Mouse (Mus musculus): ENCODE data around the gene 2310057M21Rik.

The 2310057M21Rik gene

DNA sequence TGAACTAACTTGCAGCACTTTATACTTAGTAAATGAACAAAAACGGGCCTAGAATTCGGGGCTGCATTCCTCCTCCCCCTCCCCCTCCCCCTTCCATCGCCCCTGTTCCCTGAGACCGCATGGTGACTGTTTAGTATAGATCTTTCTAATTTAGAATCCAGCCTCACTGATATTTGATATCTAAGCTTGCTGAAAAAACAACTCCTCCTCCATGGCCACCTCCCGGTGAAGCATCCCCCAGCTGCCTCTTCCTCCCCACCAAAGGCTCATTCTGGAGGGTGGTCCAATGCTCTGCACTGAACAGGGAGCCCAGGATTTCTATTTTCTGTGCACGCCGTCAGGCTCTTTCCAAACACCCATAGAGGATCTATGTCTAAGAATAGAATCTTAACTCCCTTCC, 44.2 kb downstream of the 2310057M21Rik start:
- no peak for DNase-seq

- DNase-seq: no peak
These were observed 45.0 kb downstream of the 2310057M21Rik start for GRCm38 (mm10) chr7:131317587-131317986.

DNA sequence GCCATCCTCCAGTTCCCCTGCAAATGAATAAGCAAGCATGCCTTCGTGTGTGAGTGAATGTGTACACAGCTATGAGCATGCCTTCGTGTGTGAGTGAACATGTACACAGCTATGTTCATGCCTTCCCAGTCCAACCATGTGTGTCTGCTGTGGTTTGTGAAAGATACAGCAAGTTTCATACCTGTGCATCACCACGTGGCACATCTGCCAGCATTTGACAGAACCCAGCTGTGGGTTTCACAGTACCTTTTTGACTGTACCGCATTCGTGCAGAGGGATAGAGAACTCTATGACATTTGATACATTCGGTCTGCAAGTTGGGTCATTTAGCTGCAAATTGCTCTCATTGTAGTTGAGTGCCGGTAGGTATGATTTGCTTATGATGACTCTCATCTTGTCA, 48.1 kb downstream of the 2310057M21Rik start:
- no peak for DNase-seq

- no peak for DNase-seq
These were observed 55.8 kb downstream of the 2310057M21Rik start for GRCm38 (mm10) chr7:131306733-131307132.

GRCm38 (mm10) chr7:131303340-131303739, 59.2 kb downstream of the 2310057M21Rik start:
- DNase-seq: no peak

DNA sequence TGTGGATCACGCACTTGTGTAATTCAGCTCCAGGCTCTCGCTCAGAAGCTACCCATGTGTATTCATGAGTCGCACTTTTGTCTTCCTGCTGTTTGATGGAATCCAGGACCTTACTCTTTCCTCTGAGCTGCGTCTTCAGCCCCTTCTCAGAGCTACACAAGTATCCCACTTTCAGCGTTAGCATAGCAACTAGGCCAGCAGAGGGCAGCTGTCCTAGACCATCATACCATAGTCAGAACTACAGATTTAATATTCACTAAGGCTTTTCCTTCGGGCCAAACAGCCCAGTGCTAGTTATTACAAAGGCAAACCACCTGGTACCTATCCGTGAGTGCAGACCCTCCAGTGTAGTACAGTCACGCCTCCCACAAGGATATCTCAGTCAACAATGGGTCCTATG, 65.4 kb downstream of the 2310057M21Rik start:
- DNase-seq: no peak

Measured in cerebellum, adult 9-10 months (tissue).